Mouse (Mus musculus) hindbrain, embryonic 16.5 days (tissue): ENCODE results near the gene Wdr49. TPM values are rescaled to one million over a fixed set of nuclear protein-coding genes. Genes with fewer than 3 reads are reported as not detected.
"Not testable (repeated sequence)": the region's sequence is repeated elsewhere in the genome, so short reads cannot be mapped to it uniquely, and the experiment has no call there.

Experiments
- ATAC-seq: fragments of 200-750 bp; cut with Nextera tagmentation; 2 replicates; pipeline ENCODE4 v1.8.0; 2017; ENCODE audit warnings: moderate TSS enrichment, moderate library complexity
- H3K27ac ChIP-seq: fragments of 300-500 bp; sonication (generic); 2 replicates; pipeline ENCODE4 v1.5.1; 2014; ENCODE audit warnings: low read depth, mild to moderate bottlenecking, control low read depth, low read length, moderate library complexity
- H3K27me3 ChIP-seq: fragments of 300-500 bp; sonication (generic); replicated peaks from 2 replicates; pipeline ENCODE4 v1.6.1; 2014; ENCODE audit warnings: low read length; ENCODE audit not compliant: control insufficient read depth, insufficient read depth
- H3K36me3 ChIP-seq: fragments of 300-500 bp; sonication (generic); 2 replicates; pipeline ENCODE4 v1.6.1; 2014; ENCODE audit warnings: mild to moderate bottlenecking, low read length, moderate library complexity, mixed read lengths; ENCODE audit not compliant: control insufficient read depth, insufficient read depth
- H3K4me1 ChIP-seq: fragments of 300-500 bp; sonication (generic); 2 replicates; pipeline ENCODE4 v1.6.1; 2014; ENCODE audit warnings: low read depth, low read length; ENCODE audit not compliant: control insufficient read depth, insufficient read depth
- H3K4me2 ChIP-seq: fragments of 300-500 bp; sonication (generic); 2 replicates; pipeline ENCODE4 v1.6.1; 2014; ENCODE audit warnings: mild to moderate bottlenecking, low read length, control low read depth, moderate library complexity
- H3K4me3 ChIP-seq: fragments of 300-500 bp; sonication (generic); 2 replicates; pipeline ENCODE4 v1.5.1; 2014; ENCODE audit warnings: mild to moderate bottlenecking, low read length, control low read depth, moderate library complexity
- H3K9ac ChIP-seq: fragments of 300-500 bp; sonication (generic); 2 replicates; pipeline ENCODE4 v1.6.1; 2014; ENCODE audit warnings: low read depth, mild to moderate bottlenecking, control low read depth, low read length, moderate library complexity
- H3K9me3 ChIP-seq: fragments of 300-500 bp; sonication (generic); 2 replicates; pipeline ENCODE4 v1.6.1; 2014; ENCODE audit warnings: mild to moderate bottlenecking, low read length, moderate library complexity; ENCODE audit not compliant: control insufficient read depth
- WGBS: fragments of 180-500 bp; shearing (Covaris S2); extraction: QIAGEN DNeasy Blood & Tissue Kit; methylation state at CpG from one replicate; pipeline ENCODE4 v1.1.7; 2014; 5-methylcytosine and 5-hydroxymethylcytosine counted together
- polyA plus RNA-seq: library from polyadenylated mRNA; unstranded; fragments of >200 nt; fragmentation: Nextera tagmentation; extraction: Ambion mirVana; gene quantifications from 2 replicates; pipeline ENCODE4 v1.2.1, GENCODE M21; 2015

Gene Wdr49
- polyA plus RNA-seq, 1 experiment from 2014 or later, result 0.44 TPM

GRCm38 (mm10) chr3:75308861-75309260 lies 173.1 kb downstream of the Wdr49 start:
- Histone ChIP-seq H3K4me3 (no peak overlapping the region), H3K9me3 (no peaks in the 10 kb centered on the region), H3K9ac (no peak overlapping the region), H3K27ac (no peak overlapping the region), H3K4me2 (no peak overlapping the region), H3K36me3 (no peaks in the 10 kb centered on the region), H3K27me3 (no peaks in the 10 kb centered on the region), H3K4me1 (no peaks in the 10 kb centered on the region)
- WGBS, result 91% methylated on average over 4 of the region's 4 CpGs
- ATAC-seq, result no peak

- WGBS, result 81% methylated on average over 3 of the region's 3 CpGs
- Histone ChIP-seq H3K27ac (no peak overlapping the region), H3K4me1 (no peaks in the 10 kb centered on the region), H3K4me3 (no peak overlapping the region), H3K9ac (no peak overlapping the region), H3K4me2 (no peak overlapping the region), H3K36me3 (no peaks in the 10 kb centered on the region), H3K9me3 (no peaks in the 10 kb centered on the region), H3K27me3 (no peaks in the 10 kb centered on the region)
- ATAC-seq, result no peak
These were observed 173.7 kb downstream of the Wdr49 start for GRCm38 (mm10) chr3:75308228-75308627.

GRCm38 (mm10) chr3:75305584-75305983 lies 176.4 kb downstream of the Wdr49 start:
- no peak overlapping the region for H3K4me2 ChIP-seq
- H3K4me1 ChIP-seq, result no peaks in the 10 kb centered on the region
- H3K36me3 ChIP-seq, result no peaks in the 10 kb centered on the region
- H3K27me3 ChIP-seq, result no peaks in the 10 kb centered on the region
- no peak overlapping the region for H3K27ac ChIP-seq
- no peaks in the 10 kb centered on the region for H3K9me3 ChIP-seq
- WGBS, result 92% methylated on average over 3 of the region's 3 CpGs
- no peak overlapping the region for H3K4me3 ChIP-seq
- no peak for ATAC-seq
- H3K9ac ChIP-seq, result no peak overlapping the region

DNA sequence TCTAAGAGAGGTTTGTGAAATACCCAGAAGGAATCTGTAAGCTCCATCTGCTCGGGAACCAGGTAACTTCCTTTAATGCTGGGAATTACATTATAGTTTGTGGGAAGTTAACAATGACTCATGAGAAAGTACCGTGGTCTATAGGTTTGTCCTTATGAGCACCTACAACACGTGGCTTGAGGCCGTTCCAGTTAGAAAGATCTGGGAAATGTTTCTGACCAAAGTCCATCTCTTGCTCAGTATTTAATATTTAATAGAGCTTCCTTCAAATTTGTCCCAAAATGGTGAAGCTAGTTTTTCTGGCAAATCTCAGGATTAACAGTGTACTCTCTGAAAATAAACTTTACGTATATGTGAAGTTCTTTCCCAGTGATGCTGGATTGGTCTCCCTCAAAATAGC lies 177.3 kb downstream of the Wdr49 start:
- no peaks in the 10 kb centered on the region for H3K9me3 ChIP-seq
- no peak overlapping the region for H3K27ac ChIP-seq
- H3K27me3 ChIP-seq, result no peaks in the 10 kb centered on the region
- no peak overlapping the region for H3K4me3 ChIP-seq
- ATAC-seq, result no peak
- no peak overlapping the region for H3K4me2 ChIP-seq
- H3K36me3 ChIP-seq, result no peaks in the 10 kb centered on the region
- WGBS, result 96% methylated on average over 5 of the region's 5 CpGs
- no peaks in the 10 kb centered on the region for H3K4me1 ChIP-seq
- no peak overlapping the region for H3K9ac ChIP-seq

GRCm38 (mm10) chr3:75301072-75301471 lies 180.9 kb downstream of the Wdr49 start:
- H3K27me3 ChIP-seq, result no peaks in the 10 kb centered on the region
- no peak overlapping the region for H3K4me2 ChIP-seq
- no peak overlapping the region for H3K27ac ChIP-seq
- no peaks in the 10 kb centered on the region for H3K9me3 ChIP-seq
- no peak overlapping the region for H3K9ac ChIP-seq
- WGBS, result 94% methylated on average over 2 of the region's 2 CpGs
- ATAC-seq, result no peak
- H3K4me1 ChIP-seq, result peaks cover 4% of the 10 kb centered on the region; the same call in 1 of the 2 replicates
- no peaks in the 10 kb centered on the region for H3K36me3 ChIP-seq
- no peak overlapping the region for H3K4me3 ChIP-seq

DNA sequence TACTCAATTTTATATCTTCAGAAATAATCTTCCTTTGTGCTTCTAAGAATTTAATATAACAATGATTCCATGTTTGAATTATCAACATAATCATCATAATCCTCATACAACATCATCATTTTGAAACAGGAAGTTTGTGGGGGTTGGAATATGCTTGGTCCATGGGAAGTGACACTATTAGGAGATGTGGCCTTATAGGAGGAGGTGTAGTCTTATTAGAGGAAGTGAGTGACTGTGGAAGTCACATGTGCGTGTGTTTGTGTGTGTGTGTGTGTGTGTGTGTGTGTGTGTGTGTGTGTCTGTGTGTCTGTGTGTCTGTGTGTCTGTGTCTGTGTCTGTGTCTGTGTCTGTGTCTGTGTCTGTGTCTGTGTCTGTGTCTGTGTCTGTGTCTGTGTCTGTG lies 182.5 kb downstream of the Wdr49 start:
- H3K9ac ChIP-seq, H3K4me3 ChIP-seq, H3K27ac ChIP-seq, H3K27me3 ChIP-seq, H3K4me1 ChIP-seq, H3K4me2 ChIP-seq, ATAC-seq, H3K36me3 ChIP-seq, H3K9me3 ChIP-seq: not testable (repeated sequence)
- 93% methylated on average over 1 of the region's 1 CpGs for WGBS

- Histone ChIP-seq H3K4me2 (no peak overlapping the region), H3K27ac (no peak overlapping the region; the same call in 1 of the 2 replicates), H3K36me3 (no peaks in the 10 kb centered on the region), H3K4me1 (peaks cover 4% of the 10 kb centered on the region; the same call in 1 of the 2 replicates), H3K9me3 (no peaks in the 10 kb centered on the region), H3K4me3 (no peak overlapping the region), H3K9ac (no peak overlapping the region), H3K27me3 (no peaks in the 10 kb centered on the region)
- ATAC-seq, result peak; percentile 80
- 27% methylated on average over 3 of the region's 3 CpGs for WGBS
These were observed 184.2 kb downstream of the Wdr49 start for GRCm38 (mm10) chr3:75297758-75298111.

- no peak overlapping the region for H3K4me2 ChIP-seq
- no peak overlapping the region for H3K4me3 ChIP-seq
- H3K9me3 ChIP-seq, result no peaks in the 10 kb centered on the region
- WGBS, result 26% methylated on average over 2 of the region's 2 CpGs
- ATAC-seq, result peak; percentile 83
- H3K4me1 ChIP-seq, result peaks cover 4% of the 10 kb centered on the region; the same call in 1 of the 2 replicates
- no peak overlapping the region for H3K9ac ChIP-seq
- no peaks in the 10 kb centered on the region for H3K36me3 ChIP-seq
- H3K27ac ChIP-seq, result no peak overlapping the region; the same call in 1 of the 2 replicates
- H3K27me3 ChIP-seq, result no peaks in the 10 kb centered on the region
These were observed 184.8 kb downstream of the Wdr49 start for GRCm38 (mm10) chr3:75297026-75297757.

DNA sequence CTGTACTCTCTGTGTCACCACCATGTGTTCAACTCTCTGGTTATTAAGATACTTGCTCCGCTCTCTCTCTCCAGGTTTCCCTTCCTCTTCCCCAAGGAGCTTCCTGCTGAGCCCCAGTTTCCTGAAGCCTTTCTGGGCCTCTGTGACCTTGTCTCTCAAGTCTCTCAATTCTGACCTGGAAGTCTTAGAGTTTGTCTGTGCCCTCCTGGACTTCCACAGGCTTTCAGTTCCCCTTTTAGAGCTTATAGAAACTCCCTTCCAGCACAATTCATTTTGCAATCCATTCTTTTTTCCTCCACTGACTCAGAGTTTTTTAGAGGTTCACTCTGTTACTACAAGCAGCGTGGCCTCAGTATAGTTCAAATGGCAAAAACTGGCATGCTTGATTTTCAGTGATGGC lies 188.7 kb downstream of the Wdr49 start:
- Histone ChIP-seq H3K27me3 (no peaks in the 10 kb centered on the region), H3K27ac (no peak overlapping the region), H3K4me1 (peaks cover 4% of the 10 kb centered on the region; the same call in 1 of the 2 replicates), H3K9ac (no peak overlapping the region), H3K36me3 (no peaks in the 10 kb centered on the region), H3K9me3 (no peaks in the 10 kb centered on the region), H3K4me2 (no peak overlapping the region), H3K4me3 (no peak overlapping the region)
- no peak for ATAC-seq
- 96% methylated on average over 2 of the region's 2 CpGs for WGBS
